Mouse (Mus musculus) embryonic facial prominence, embryonic 11.5 days (tissue): Measurements from ENCODE around the gene Enthd1. TPM values are rescaled to one million over a fixed set of nuclear protein-coding genes. Genes with fewer than 3 reads are reported as not detected.

Experiments
- ATAC-seq: fragments of 200-750 bp; cut with Nextera tagmentation; replicated peaks from 2 replicates; pipeline ENCODE4 v1.8.0; 2017; ENCODE audit warnings: low read depth; ENCODE audit not compliant: insufficient number of reproducible peaks, low FRiP score, low TSS enrichment
- DNase-seq: peaks from one replicate; pipeline ENCODE4 v3.0.0-alpha.2; 2015; ENCODE audit warnings: low spot score
- H3K27ac ChIP-seq: fragments of 300-500 bp; sonication (generic); replicated peaks from 2 replicates; pipeline ENCODE4 v1.5.1; 2014; ENCODE audit warnings: mild to moderate bottlenecking, low read depth, low read length, control low read depth
- H3K27me3 ChIP-seq: fragments of 300-500 bp; sonication (generic); 2 replicates; pipeline ENCODE4 v1.6.1; 2014; ENCODE audit warnings: mild to moderate bottlenecking, low read length, moderate library complexity, mixed read lengths; ENCODE audit not compliant: control insufficient read depth, insufficient read depth
- H3K36me3 ChIP-seq: fragments of 300-500 bp; sonication (generic); replicated peaks from 2 replicates; pipeline ENCODE4 v1.6.1; 2014; ENCODE audit warnings: low read depth, mild to moderate bottlenecking, low read length, moderate library complexity, mixed read lengths; ENCODE audit not compliant: control insufficient read depth, insufficient read depth
- H3K4me1 ChIP-seq: fragments of 300-500 bp; sonication (generic); 2 replicates; pipeline ENCODE4 v1.6.1; 2014; ENCODE audit warnings: low read length, mixed read lengths; ENCODE audit not compliant: control insufficient read depth, insufficient read depth
- H3K4me2 ChIP-seq: fragments of 300-500 bp; sonication (generic); 2 replicates; pipeline ENCODE4 v1.6.1; 2014; ENCODE audit warnings: low read depth, mild to moderate bottlenecking, control low read depth, low read length, moderate library complexity
- H3K4me3 ChIP-seq: fragments of 300-500 bp; sonication (generic); 2 replicates; pipeline ENCODE4 v1.5.1; 2014; ENCODE audit warnings: low read depth, low read length, control low read depth
- H3K9ac ChIP-seq: fragments of 300-500 bp; sonication (generic); replicated peaks from 2 replicates; pipeline ENCODE4 v1.6.1; 2014; ENCODE audit warnings: mild to moderate bottlenecking, control low read depth, low read length
- H3K9me3 ChIP-seq: fragments of 300-500 bp; sonication (generic); replicated peaks from 2 replicates; pipeline ENCODE4 v1.6.1; 2016; ENCODE audit warnings: mild to moderate bottlenecking, low read length, inconsistent platforms, mixed read lengths; ENCODE audit not compliant: control insufficient read depth
- WGBS: fragments of 180-500 bp; shearing (Covaris S2); extraction: QIAGEN DNeasy Blood & Tissue Kit; methylation state at CpG from one replicate; pipeline ENCODE4 v1.1.7; 2014; 5-methylcytosine and 5-hydroxymethylcytosine counted together
- polyA plus RNA-seq: library from polyadenylated mRNA; unstranded; fragments of >200 nt; fragmentation: Nextera tagmentation; extraction: Ambion mirVana; gene quantifications from 2 replicates; pipeline ENCODE4 v1.2.1, GENCODE M21; 2014

Gene Enthd1
- polyA plus RNA-seq, 1 experiment from 2014 or later: not detected

DNA sequence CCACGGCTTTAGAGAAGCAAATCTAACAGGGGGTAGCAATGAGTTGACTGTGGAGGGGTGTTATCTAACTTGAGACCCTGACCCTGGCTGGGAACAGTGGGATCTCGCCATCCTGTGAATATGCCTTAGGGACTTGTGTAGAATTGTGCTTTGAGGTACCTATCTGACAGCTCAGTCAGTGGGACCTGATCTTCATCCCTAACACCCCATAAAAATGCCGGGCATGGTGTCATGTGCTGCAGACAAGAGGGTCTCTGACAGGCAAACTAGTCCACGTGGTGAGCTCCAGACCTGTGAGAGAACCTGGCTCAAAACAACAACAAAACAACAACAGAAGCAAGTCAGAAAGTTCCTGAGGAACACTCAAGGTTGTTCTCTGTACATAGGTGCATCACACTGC is 34.9 kb upstream of the Enthd1 start:
- Histone ChIP-seq H3K27me3 (no peaks in the 10 kb centered on the region), H3K4me1 (no peaks in the 10 kb centered on the region), H3K4me3 (no peak overlapping the region), H3K9me3 (no peaks in the 10 kb centered on the region), H3K4me2 (no peak overlapping the region), H3K27ac (no peak overlapping the region), H3K9ac (no peak overlapping the region), H3K36me3 (no peaks in the 10 kb centered on the region)
- no peak for ATAC-seq
- 88% methylated on average over 4 of the region's 4 CpGs for WGBS
- DNase-seq: no peak

DNA sequence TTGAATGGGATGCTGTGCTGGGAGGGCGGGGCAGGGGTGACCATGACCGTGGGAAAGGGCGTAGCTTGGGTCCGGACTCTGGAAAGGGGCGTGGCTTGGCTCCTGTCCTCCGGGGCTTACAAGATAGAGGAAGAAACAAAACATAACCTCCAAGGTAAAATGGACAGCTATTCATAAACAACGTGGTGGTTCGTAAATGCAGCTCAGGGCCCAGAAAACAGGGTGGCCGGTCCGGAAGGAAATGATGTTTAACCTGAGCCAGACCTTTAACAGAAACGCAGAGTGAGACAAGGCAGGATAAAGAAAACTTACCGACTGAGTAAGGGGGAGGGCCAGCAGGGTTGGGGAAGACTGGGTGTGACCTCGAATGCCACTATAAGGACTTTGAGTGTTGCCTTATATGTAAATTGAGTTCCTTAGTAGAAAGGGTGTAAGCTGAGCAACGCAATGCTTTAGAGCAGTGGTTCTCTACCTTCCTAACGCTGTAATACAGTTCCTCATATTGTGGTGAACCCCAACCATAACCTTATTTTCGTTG is 34.3 kb upstream of the Enthd1 start:
- H3K4me2 ChIP-seq: no peak overlapping the region
- ATAC-seq: no peak
- no peaks in the 10 kb centered on the region for H3K9me3 ChIP-seq
- H3K4me3 ChIP-seq: no peak overlapping the region
- H3K27ac ChIP-seq: no peak overlapping the region
- no peaks in the 10 kb centered on the region for H3K27me3 ChIP-seq
- H3K9ac ChIP-seq: no peak overlapping the region
- H3K36me3 ChIP-seq: no peaks in the 10 kb centered on the region
- no peaks in the 10 kb centered on the region for H3K4me1 ChIP-seq
- DNase-seq: no peak
- WGBS: 53% methylated on average over 16 of the region's 16 CpGs

DNA sequence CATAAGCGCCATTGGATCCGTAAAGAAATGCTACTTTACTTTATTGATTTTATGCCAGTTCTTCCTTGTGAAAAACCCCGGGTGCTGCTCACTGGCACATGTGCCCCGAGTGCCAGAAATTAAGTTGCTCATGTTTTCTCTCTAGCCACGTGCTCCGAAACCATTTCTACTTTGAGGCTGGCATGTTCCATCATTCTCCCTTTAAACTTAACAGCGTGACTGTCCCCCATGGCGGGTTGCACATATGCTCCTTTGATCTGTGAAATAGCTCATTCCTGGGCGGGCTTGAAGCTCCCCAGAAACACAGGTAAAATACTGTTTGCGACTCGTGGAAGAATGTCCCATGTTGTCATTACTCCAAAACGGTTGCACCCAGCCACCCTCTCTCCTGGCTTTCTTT is 33.8 kb upstream of the Enthd1 start:
- no peak overlapping the region for H3K27ac ChIP-seq
- WGBS: 81% methylated on average over 12 of the region's 12 CpGs
- ATAC-seq: no peak
- no peak overlapping the region for H3K4me3 ChIP-seq
- H3K9me3 ChIP-seq: no peaks in the 10 kb centered on the region
- no peaks in the 10 kb centered on the region for H3K4me1 ChIP-seq
- H3K36me3 ChIP-seq: no peaks in the 10 kb centered on the region
- no peak overlapping the region for H3K9ac ChIP-seq
- H3K27me3 ChIP-seq: no peaks in the 10 kb centered on the region
- DNase-seq: no peak
- H3K4me2 ChIP-seq: no peak overlapping the region

DNA sequence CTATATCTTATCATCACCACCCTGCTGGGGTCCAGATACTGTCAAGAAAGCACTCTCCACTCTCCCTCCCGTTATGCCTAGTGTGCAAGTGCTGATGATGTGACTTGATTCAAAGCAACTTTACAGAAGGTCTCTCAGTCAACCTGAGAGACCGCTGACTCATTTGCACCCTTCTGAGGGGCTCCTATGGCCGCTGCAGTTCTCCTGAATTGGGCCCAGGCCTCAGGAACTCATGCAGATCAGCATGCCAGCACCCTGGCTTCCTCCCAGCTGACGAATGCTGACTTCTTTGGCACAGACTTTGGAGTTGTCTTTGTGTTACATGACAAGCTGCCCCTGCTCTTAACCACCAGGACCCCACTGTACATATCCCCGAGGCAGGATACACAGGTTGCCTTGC is 28.9 kb upstream of the Enthd1 start:
- DNase-seq: no peak
- H3K9me3 ChIP-seq: no peaks in the 10 kb centered on the region
- H3K36me3 ChIP-seq: no peaks in the 10 kb centered on the region
- no peak for ATAC-seq
- no peaks in the 10 kb centered on the region for H3K27me3 ChIP-seq
- no peak overlapping the region for H3K4me2 ChIP-seq
- no peaks in the 10 kb centered on the region for H3K4me1 ChIP-seq
- no peak overlapping the region for H3K4me3 ChIP-seq
- H3K9ac ChIP-seq: no peak overlapping the region
- 75% methylated on average over 5 of the region's 5 CpGs for WGBS
- no peak overlapping the region for H3K27ac ChIP-seq

DNA sequence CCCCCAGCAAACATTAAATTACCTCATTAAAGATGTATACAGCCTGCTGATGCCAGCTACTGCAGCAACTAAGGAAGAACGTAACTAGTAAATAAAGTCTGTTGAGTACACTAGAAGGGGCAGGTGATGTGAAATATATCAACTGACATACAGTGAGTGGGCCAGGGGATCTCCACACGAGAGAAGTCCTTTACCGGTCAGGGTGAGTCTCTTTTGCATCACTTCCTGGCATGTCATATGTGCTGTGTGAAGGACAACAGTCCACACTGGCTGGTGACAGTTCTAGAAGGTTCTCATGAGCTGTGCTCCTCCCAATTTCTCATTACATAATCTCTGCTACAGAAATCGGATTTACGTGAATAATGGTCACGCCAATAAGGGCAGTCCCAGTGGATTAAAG is 27.8 kb upstream of the Enthd1 start:
- 79% methylated on average over 6 of the region's 6 CpGs for WGBS
- Histone ChIP-seq H3K9me3 (no peaks in the 10 kb centered on the region), H3K4me3 (no peak overlapping the region), H3K9ac (no peak overlapping the region), H3K36me3 (no peaks in the 10 kb centered on the region), H3K4me1 (no peaks in the 10 kb centered on the region), H3K27ac (no peak overlapping the region), H3K27me3 (no peaks in the 10 kb centered on the region), H3K4me2 (no peak overlapping the region)
- DNase-seq: no peak
- ATAC-seq: no peak

DNA sequence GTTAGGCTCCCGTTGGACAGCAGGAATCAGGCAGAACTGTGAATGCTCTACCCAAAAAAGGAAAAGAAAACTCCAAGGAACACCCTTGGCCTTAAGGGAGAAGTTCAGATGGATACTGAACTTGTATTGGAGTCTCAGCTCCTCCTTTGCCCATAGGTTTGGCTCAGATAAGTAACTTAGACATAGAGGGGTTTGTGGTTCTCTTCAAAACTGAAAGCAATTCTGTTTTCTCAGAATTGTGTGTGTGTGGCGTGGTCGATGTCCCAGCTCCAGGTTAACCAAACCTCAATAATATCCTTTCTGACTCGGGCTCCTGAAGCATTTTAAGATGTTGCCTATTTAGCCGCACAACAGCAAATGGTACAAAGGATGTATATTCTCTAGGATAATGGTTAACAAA is 25.7 kb upstream of the Enthd1 start:
- H3K4me1 ChIP-seq: no peaks in the 10 kb centered on the region
- ATAC-seq (no peak), DNase-seq (no peak)
- H3K27me3 ChIP-seq: no peaks in the 10 kb centered on the region
- H3K9me3 ChIP-seq: no peaks in the 10 kb centered on the region
- 88% methylated on average over 5 of the region's 5 CpGs for WGBS
- no peaks in the 10 kb centered on the region for H3K36me3 ChIP-seq
- no peak overlapping the region for H3K4me2 ChIP-seq
- no peak overlapping the region for H3K4me3 ChIP-seq
- no peak overlapping the region for H3K9ac ChIP-seq
- H3K27ac ChIP-seq: no peak overlapping the region

DNA sequence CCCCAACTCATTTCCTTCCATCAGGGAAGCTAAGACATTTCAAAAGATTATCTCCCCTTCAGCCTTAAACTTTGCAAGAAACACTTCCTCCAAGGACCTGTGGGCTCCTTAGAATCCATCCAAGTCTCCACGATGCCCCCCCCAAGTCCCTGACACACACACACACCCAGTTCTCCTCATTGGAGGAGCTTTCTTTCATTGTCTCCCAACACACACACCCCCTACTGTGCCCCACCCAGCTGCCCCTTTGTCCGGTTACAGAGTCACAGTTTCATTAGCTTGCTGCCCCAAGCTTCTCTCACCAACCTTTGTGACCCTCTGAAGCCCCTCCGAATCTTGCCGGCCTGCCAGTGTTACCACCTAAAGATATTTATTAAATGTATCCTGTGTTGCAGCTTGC is 21.3 kb upstream of the Enthd1 start:
- Histone ChIP-seq H3K27me3 (no peaks in the 10 kb centered on the region), H3K4me1 (no peaks in the 10 kb centered on the region), H3K36me3 (no peaks in the 10 kb centered on the region), H3K9ac (no peak overlapping the region), H3K4me3 (no peak overlapping the region), H3K9me3 (no peaks in the 10 kb centered on the region), H3K4me2 (no peak overlapping the region), H3K27ac (no peak overlapping the region)
- DNase-seq (no peak), ATAC-seq (no peak)
- 26% methylated on average over 4 of the region's 4 CpGs for WGBS

DNA sequence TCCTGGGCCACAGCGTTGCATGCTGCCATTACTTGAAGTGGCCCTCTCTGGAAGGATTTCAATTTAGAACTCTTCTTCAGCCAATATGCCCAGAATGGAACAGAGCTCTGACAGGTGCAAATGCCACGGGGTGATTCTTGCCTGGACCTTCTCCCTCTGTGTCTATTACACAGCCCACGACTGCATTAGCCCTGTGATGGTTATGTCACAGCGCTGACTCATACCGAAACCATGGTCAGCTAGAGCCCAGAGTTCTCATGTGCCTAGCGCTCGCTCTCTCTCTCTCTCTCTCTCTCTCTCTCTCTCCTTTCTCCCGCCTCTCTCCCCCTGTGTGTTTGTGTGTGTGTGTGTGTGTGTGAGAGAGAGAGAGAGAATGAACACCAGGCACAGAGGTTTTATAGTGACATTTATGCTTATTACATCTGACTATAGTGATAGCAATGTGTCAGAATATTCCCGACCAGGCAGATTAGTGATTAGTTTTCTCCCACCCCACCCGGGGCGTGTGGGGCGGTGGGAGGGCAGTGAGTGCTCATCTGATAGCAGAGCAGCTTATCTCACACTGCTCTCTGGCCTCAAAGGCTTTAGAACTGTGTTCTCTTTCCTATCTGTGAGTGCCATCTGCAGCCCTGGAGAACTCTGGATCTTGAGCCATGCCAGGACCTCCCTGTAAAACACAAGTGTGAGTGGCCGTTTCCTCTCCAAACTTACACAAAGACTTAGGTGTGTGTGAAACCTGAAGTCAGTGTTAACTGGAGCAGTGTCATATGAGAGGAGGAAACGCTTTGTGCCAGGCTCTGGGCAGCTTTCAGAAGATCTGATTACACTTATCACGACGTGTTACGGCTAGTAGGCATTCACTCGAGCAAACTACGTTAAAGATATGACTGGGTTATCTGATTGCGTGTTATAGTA is 17.9 kb upstream of the Enthd1 start:
- Histone ChIP-seq H3K27ac (no peak overlapping the region), H3K9ac (no peak overlapping the region), H3K36me3 (no peaks in the 10 kb centered on the region), H3K4me2 (no peak overlapping the region), H3K27me3 (no peaks in the 10 kb centered on the region), H3K4me3 (no peak overlapping the region), H3K4me1 (no peaks in the 10 kb centered on the region), H3K9me3 (no peaks in the 10 kb centered on the region)
- no peak for DNase-seq
- no peak for ATAC-seq
- 75% methylated on average over 20 of the region's 20 CpGs for WGBS
